Mouse (Mus musculus) liver, postnatal 0 days (tissue): ENCODE results near the gene Olfr828. TPM values are rescaled to one million over a fixed set of nuclear protein-coding genes. Genes with fewer than 3 reads are reported as not detected.

Source experiments
- ATAC-seq: fragments of 200-750 bp; cut with Nextera tagmentation; 2 replicates; pipeline ENCODE4 v1.8.0; 2017; ENCODE audit warnings: mild to moderate bottlenecking, moderate library complexity
- DNase-seq: peaks from one replicate; pipeline ENCODE4 v3.0.0-alpha.2; 2016
- H3K27ac ChIP-seq: fragments of 300-500 bp; sonication (generic); 2 replicates; pipeline ENCODE4 v1.5.1; 2014; ENCODE audit warnings: antibody characterized with exemption, moderate library complexity, mild to moderate bottlenecking, low read depth
- H3K27me3 ChIP-seq: fragments of 300-500 bp; sonication (generic); 2 replicates; pipeline ENCODE4 v1.6.1; 2014; ENCODE audit warnings: low read length, control low read depth, mixed read lengths; ENCODE audit not compliant: insufficient read depth
- H3K36me3 ChIP-seq: fragments of 300-500 bp; sonication (generic); replicated peaks from 2 replicates; pipeline ENCODE4 v1.6.1; 2014; ENCODE audit warnings: mild to moderate bottlenecking, control low read depth, low read length, moderate library complexity, mixed read lengths; ENCODE audit not compliant: insufficient read depth
- H3K4me1 ChIP-seq: fragments of 300-500 bp; sonication (generic); 2 replicates; pipeline ENCODE4 v1.6.1; 2014; ENCODE audit warnings: antibody characterized with exemption, mild to moderate bottlenecking, control low read depth; ENCODE audit not compliant: insufficient read depth
- H3K4me2 ChIP-seq: fragments of 300-500 bp; sonication (generic); 2 replicates; pipeline ENCODE4 v1.6.1; 2014; ENCODE audit warnings: low read depth, mild to moderate bottlenecking, low read length, moderate library complexity, mixed read lengths
- H3K4me3 ChIP-seq: fragments of 300-500 bp; sonication (generic); 2 replicates; pipeline ENCODE4 v1.5.1; 2014; ENCODE audit warnings: low read depth, low read length
- H3K9ac ChIP-seq: fragments of 300-500 bp; sonication (generic); replicated peaks from 2 replicates; pipeline ENCODE4 v1.6.1; 2014; ENCODE audit warnings: mild to moderate bottlenecking, moderate library complexity
- H3K9me3 ChIP-seq: fragments of 300-500 bp; sonication (generic); 2 replicates; pipeline ENCODE4 v1.6.1; 2016; ENCODE audit warnings: mild to moderate bottlenecking, control low read depth, low read length, mixed read lengths
- CTCF ChIP-seq: sonication (generic); IDR thresholded peaks from 2 replicates; pipeline ENCODE4 v1.5.1; 2016; ENCODE audit warnings: antibody characterized with exemption, low read depth
- EP300 ChIP-seq: IDR thresholded peaks from 2 replicates; pipeline ENCODE4 v1.6.1; 2016; ENCODE audit warnings: antibody characterized with exemption, low read depth, mild to moderate bottlenecking
- WGBS: fragments of 180-500 bp; shearing (Covaris S2); extraction: QIAGEN DNeasy Blood & Tissue Kit; methylation state at CpG from one replicate; pipeline ENCODE4 v1.1.7; 2014; ENCODE audit not compliant: insufficient replicate concordance; 5-methylcytosine and 5-hydroxymethylcytosine counted together
- polyA plus RNA-seq: library from polyadenylated mRNA; unstranded; fragments of >200 nt; fragmentation: Nextera tagmentation; extraction: Ambion mirVana; gene quantifications from 2 replicates; pipeline ENCODE4 v1.2.1, GENCODE M21; 2015

Gene Olfr828
- not detected in 2 replicates for polyA plus RNA-seq

GRCm38 (mm10) chr9:18819426-18819825 is at the start of gene Olfr828:
Gene Olfr828 (minus strand): TSS chr9:18819526.
- Histone ChIP-seq H3K36me3 (no peaks in the 10 kb centered on the region), H3K4me3 (no peak within 1 kb of the TSS), H3K9me3 (no peaks in the 10 kb centered on the region), H3K27me3 (no peaks in the 10 kb centered on the region), H3K27ac (no peak within 1 kb of the TSS), H3K4me2 (no peak within 1 kb of the TSS), H3K4me1 (no peaks in the 10 kb centered on the region), H3K9ac (no peak within 1 kb of the TSS)
- TF ChIP-seq EP300 (no peak), CTCF (no peak)
- DNase-seq = no peak
- no peak for ATAC-seq

DNA sequence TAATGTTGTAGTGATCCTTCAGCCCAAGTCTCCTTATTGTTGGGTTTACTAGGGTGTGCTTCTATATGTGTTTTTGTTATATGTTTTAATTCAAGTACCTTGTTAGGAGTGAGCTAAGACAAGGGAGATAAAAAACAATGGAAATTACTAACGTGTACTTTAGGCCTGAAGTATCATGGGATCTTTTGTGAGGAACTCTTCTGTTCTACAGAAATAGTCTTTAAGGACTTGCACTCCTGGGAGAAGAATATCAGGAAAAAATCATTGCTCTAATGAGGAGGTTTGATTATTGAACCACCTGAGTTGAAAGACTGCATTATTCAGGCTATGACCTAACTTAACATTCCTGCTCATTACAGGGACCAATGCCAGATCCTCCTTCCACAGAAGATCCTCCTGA is 35.3 kb upstream of the Olfr828 start, which contains the start of gene Olfr829:
Olfr829 (plus strand) TSS at position 301 of the 400 bp plus-strand sequence.
- Histone ChIP-seq H3K27ac (no peak within 1 kb of the TSS), H3K27me3 (no peaks in the 10 kb centered on the region), H3K4me1 (no peaks in the 10 kb centered on the region), H3K36me3 (no peaks in the 10 kb centered on the region), H3K9ac (no peak within 1 kb of the TSS), H3K4me3 (no peak within 1 kb of the TSS), H3K9me3 (no peaks in the 10 kb centered on the region), H3K4me2 (no peak within 1 kb of the TSS)
- ATAC-seq = no peak
- no peak for DNase-seq
- TF ChIP-seq CTCF (no peak), EP300 (no peak)
- 43% methylated on average over 1 of the region's 1 CpGs for WGBS

DNA sequence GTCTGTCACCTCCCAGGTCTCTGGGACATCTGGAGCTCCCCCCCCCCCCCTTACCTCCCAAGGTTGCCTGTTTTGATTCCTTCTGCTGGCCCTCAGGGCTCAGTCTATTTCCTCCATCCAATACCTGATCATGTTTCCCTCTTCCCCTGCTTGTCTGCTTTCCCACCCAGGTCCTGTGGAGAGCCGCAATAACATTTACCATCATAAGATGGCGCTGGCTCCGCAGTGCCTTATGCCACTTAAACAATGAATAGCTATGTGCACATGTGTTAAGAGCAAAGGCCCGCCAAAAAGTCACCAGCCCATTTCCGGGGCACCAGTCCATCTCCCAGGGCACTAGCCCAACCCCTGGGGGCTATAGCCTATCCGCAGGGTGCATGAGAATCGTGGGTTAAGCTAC is 34.0 kb downstream of the Olfr828 start:
- TF ChIP-seq EP300 (no peak), CTCF (no peak)
- 47% methylated on average over 7 of the region's 7 CpGs for WGBS
- no peak overlapping the region for H3K4me2 ChIP-seq

DNA sequence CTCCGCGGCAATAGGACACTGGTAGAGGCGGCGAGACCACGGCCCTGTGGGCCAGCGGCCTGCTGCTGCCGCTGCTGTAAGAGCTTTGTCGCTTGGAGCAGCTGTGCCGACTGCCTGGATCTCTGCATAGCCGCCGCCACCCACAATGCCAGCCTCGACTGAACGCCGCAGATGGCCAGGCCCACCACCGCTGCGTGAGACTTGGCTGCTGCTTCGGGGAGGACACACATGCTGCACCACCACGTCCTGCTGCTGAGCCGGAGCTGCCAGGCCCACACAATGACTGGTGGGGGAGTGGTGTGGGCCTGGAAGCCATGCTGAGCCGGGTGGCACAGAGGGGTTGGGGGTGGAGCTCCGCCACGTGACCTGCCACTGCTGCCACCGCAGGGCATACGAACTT is 39.9 kb downstream of the Olfr828 start:
- Histone ChIP-seq H3K36me3 (no peaks in the 10 kb centered on the region), H3K27ac (no peak overlapping the region), H3K27me3 (no peaks in the 10 kb centered on the region), H3K4me2 (no peak overlapping the region), H3K9me3 (no peaks in the 10 kb centered on the region), H3K9ac (no peak overlapping the region), H3K4me1 (no peaks in the 10 kb centered on the region), H3K4me3 (no peak overlapping the region)
- no peak for DNase-seq
- WGBS = 62% methylated on average over 24 of the region's 24 CpGs
- ATAC-seq = no peak
- TF ChIP-seq CTCF (no peak), EP300 (no peak)

More for the DNA sequence above, 34.0 kb downstream of the Olfr828 start:
- Histone ChIP-seq H3K27ac (no peak overlapping the region), H3K27me3 (no peaks in the 10 kb centered on the region), H3K36me3 (no peaks in the 10 kb centered on the region), H3K4me3 (no peak overlapping the region), H3K9me3 (no peaks in the 10 kb centered on the region), H3K4me1 (no peaks in the 10 kb centered on the region), H3K9ac (no peak overlapping the region)
- no peak for ATAC-seq
- DNase-seq = no peak

- ATAC-seq (no peak), DNase-seq (no peak)
- H3K4me2 ChIP-seq = no peak overlapping the region
- WGBS = 56% methylated on average over 1 of the region's 1 CpGs
- H3K9ac ChIP-seq = no peak overlapping the region
- TF ChIP-seq EP300 = no peak
- TF ChIP-seq CTCF = no peak
- H3K27ac ChIP-seq = no peak overlapping the region
- H3K4me3 ChIP-seq = no peak overlapping the region
- no peaks in the 10 kb centered on the region for H3K9me3 ChIP-seq
- no peaks in the 10 kb centered on the region for H3K4me1 ChIP-seq
- H3K36me3 ChIP-seq = no peaks in the 10 kb centered on the region
- no peaks in the 10 kb centered on the region for H3K27me3 ChIP-seq
These were observed 40.3 kb downstream of the Olfr828 start for GRCm38 (mm10) chr9:18778981-18779380.

Other genes starting within 250 kb of the Olfr828 start
- gene Muc16, start 145.0 kb downstream of the Olfr828 start, polyA plus RNA-seq = 0.33 and 0.38 TPM in 2 replicates
- gene Olfr24, start 55.5 kb downstream of the Olfr828 start, polyA plus RNA-seq = not detected in 2 replicates
- not detected in 2 replicates for gene Olfr829, start 35.4 kb upstream of the Olfr828 start, polyA plus RNA-seq
- gene Olfr830, start 55.2 kb upstream of the Olfr828 start, polyA plus RNA-seq = not detected in 2 replicates
- not detected in 2 replicates for gene Olfr832, start 117.6 kb upstream of the Olfr828 start, polyA plus RNA-seq
- not detected in 2 replicates for gene Olfr834, start 168.5 kb upstream of the Olfr828 start, polyA plus RNA-seq
- not detected in 2 replicates for gene Olfr835, start 213.2 kb upstream of the Olfr828 start, polyA plus RNA-seq